Mouse (Mus musculus) liver, embryonic 11.5 days (tissue): ENCODE results near the gene Negr1. TPM values are rescaled to one million over a fixed set of nuclear protein-coding genes. Genes with fewer than 3 reads are reported as not detected.

Source experiments
- ATAC-seq: fragments of 200-750 bp; cut with Nextera tagmentation; replicated peaks from 2 replicates; pipeline ENCODE4 v1.8.0; 2017; ENCODE audit warnings: moderate number of reproducible peaks, mild to moderate bottlenecking, moderate TSS enrichment, moderate library complexity; ENCODE audit not compliant: low FRiP score
- DNase-seq: peaks from one replicate; pipeline ENCODE4 v3.0.0-alpha.2; 2017; ENCODE audit warnings: low spot score
- H3K27ac ChIP-seq: fragments of 300-500 bp; sonication (generic); 2 replicates; pipeline ENCODE4 v1.5.1; 2014; ENCODE audit warnings: mild to moderate bottlenecking, low read depth, low read length, control low read depth
- H3K27me3 ChIP-seq: fragments of 300-500 bp; sonication (generic); replicated peaks from 2 replicates; pipeline ENCODE4 v1.6.1; 2014; ENCODE audit warnings: low read length, mixed read lengths; ENCODE audit not compliant: control insufficient read depth, insufficient read depth
- H3K36me3 ChIP-seq: fragments of 300-500 bp; sonication (generic); 2 replicates; pipeline ENCODE4 v1.6.1; 2014; ENCODE audit warnings: mild to moderate bottlenecking, low read length, moderate library complexity, mixed read lengths; ENCODE audit not compliant: control insufficient read depth, insufficient read depth
- H3K4me1 ChIP-seq: fragments of 300-500 bp; sonication (generic); replicated peaks from 2 replicates; pipeline ENCODE4 v1.6.1; 2014; ENCODE audit warnings: low read length, mixed read lengths; ENCODE audit not compliant: control insufficient read depth, insufficient read depth
- H3K4me2 ChIP-seq: fragments of 300-500 bp; sonication (generic); 2 replicates; pipeline ENCODE4 v1.6.1; 2014; ENCODE audit warnings: mild to moderate bottlenecking, control low read depth, moderate library complexity
- H3K4me3 ChIP-seq: fragments of 300-500 bp; sonication (generic); 2 replicates; pipeline ENCODE4 v1.5.1; 2014; ENCODE audit warnings: low read depth, low read length, control low read depth
- H3K9ac ChIP-seq: fragments of 300-500 bp; sonication (generic); 2 replicates; pipeline ENCODE4 v1.6.1; 2014; ENCODE audit warnings: low read depth, low read length, control low read depth
- H3K9me3 ChIP-seq: fragments of 300-500 bp; sonication (generic); 2 replicates; pipeline ENCODE4 v1.6.1; 2016; ENCODE audit warnings: low read length, inconsistent platforms, mixed read lengths; ENCODE audit not compliant: control insufficient read depth
- WGBS: fragments of 180-500 bp; shearing (Covaris S2); extraction: QIAGEN DNeasy Blood & Tissue Kit; methylation state at CpG from one replicate; pipeline ENCODE4 v1.1.7; 2014; 5-methylcytosine and 5-hydroxymethylcytosine counted together
- polyA plus RNA-seq: library from polyadenylated mRNA; unstranded; fragments of >200 nt; fragmentation: Nextera tagmentation; extraction: Ambion mirVana; gene quantifications from 2 replicates; pipeline ENCODE4 v1.2.1, GENCODE M21; 2014

The Negr1 gene
- polyA plus RNA-seq, 1 experiment from 2014 or later: 1.7 TPM

GRCm38 (mm10) chr3:157217794-157218193, 656.2 kb downstream of the Negr1 start:
- H3K27ac ChIP-seq: no peak overlapping the region
- no peaks in the 10 kb centered on the region for H3K27me3 ChIP-seq
- DNase-seq (no peak), ATAC-seq (no peak)
- no peak overlapping the region for H3K4me3 ChIP-seq
- no peak overlapping the region for H3K4me2 ChIP-seq
- H3K9ac ChIP-seq: no peak overlapping the region
- H3K36me3 ChIP-seq: no peaks in the 10 kb centered on the region
- no peaks in the 10 kb centered on the region for H3K9me3 ChIP-seq
- 57% methylated on average over 2 of the region's 2 CpGs for WGBS
- H3K4me1 ChIP-seq: no peaks in the 10 kb centered on the region

GRCm38 (mm10) chr3:157224920-157225319, 663.3 kb downstream of the Negr1 start:
- ATAC-seq (no peak), DNase-seq (no peak)
- H3K27ac ChIP-seq: no peak overlapping the region
- 63% methylated on average over 4 of the region's 4 CpGs for WGBS
- no peak overlapping the region for H3K4me3 ChIP-seq
- no peaks in the 10 kb centered on the region for H3K27me3 ChIP-seq
- H3K9ac ChIP-seq: no peak overlapping the region
- no peaks in the 10 kb centered on the region for H3K9me3 ChIP-seq
- H3K4me1 ChIP-seq: no peaks in the 10 kb centered on the region
- no peaks in the 10 kb centered on the region for H3K36me3 ChIP-seq
- no peak overlapping the region for H3K4me2 ChIP-seq

GRCm38 (mm10) chr3:157232723-157233122, 671.1 kb downstream of the Negr1 start:
- Histone ChIP-seq H3K4me2 (no peak overlapping the region), H3K27ac (no peak overlapping the region), H3K9me3 (no peaks in the 10 kb centered on the region), H3K4me1 (no peaks in the 10 kb centered on the region), H3K9ac (no peak overlapping the region), H3K4me3 (no peak overlapping the region), H3K36me3 (no peaks in the 10 kb centered on the region), H3K27me3 (no peaks in the 10 kb centered on the region)
- ATAC-seq: no peak
- 31% methylated on average over 5 of the region's 5 CpGs for WGBS
- DNase-seq: no peak

GRCm38 (mm10) chr3:157240240-157240639, 678.6 kb downstream of the Negr1 start:
- no peaks in the 10 kb centered on the region for H3K36me3 ChIP-seq
- no peak for ATAC-seq
- WGBS: 86% methylated on average over 1 of the region's 1 CpGs

GRCm38 (mm10) chr3:157255446-157255845, 693.9 kb downstream of the Negr1 start:
- 48% methylated on average over 1 of the region's 1 CpGs for WGBS
- Histone ChIP-seq H3K36me3 (no peaks in the 10 kb centered on the region), H3K9me3 (no peaks in the 10 kb centered on the region), H3K27ac (no peak overlapping the region), H3K27me3 (no peaks in the 10 kb centered on the region), H3K4me3 (no peak overlapping the region), H3K4me2 (no peak overlapping the region), H3K9ac (no peak overlapping the region), H3K4me1 (no peaks in the 10 kb centered on the region)
- ATAC-seq (no peak), DNase-seq (no peak)

More at GRCm38 (mm10) chr3:157240240-157240639, 678.6 kb downstream of the Negr1 start:
- H3K4me2 ChIP-seq: no peak overlapping the region
- H3K27ac ChIP-seq: no peak overlapping the region
- no peaks in the 10 kb centered on the region for H3K27me3 ChIP-seq
- H3K4me3 ChIP-seq: no peak overlapping the region
- H3K9me3 ChIP-seq: no peaks in the 10 kb centered on the region
- DNase-seq: no peak
- H3K4me1 ChIP-seq: no peaks in the 10 kb centered on the region
- H3K9ac ChIP-seq: no peak overlapping the region

- Histone ChIP-seq H3K27ac (no peak overlapping the region), H3K27me3 (no peaks in the 10 kb centered on the region), H3K36me3 (no peaks in the 10 kb centered on the region), H3K4me2 (no peak overlapping the region), H3K9me3 (no peaks in the 10 kb centered on the region), H3K9ac (no peak overlapping the region), H3K4me3 (no peak overlapping the region), H3K4me1 (no peaks in the 10 kb centered on the region)
- ATAC-seq (no peak), DNase-seq (no peak)
- 50% methylated on average over 3 of the region's 3 CpGs for WGBS
These were observed 694.3 kb downstream of the Negr1 start for GRCm38 (mm10) chr3:157255863-157256262.

GRCm38 (mm10) chr3:157268742-157269141, 707.1 kb downstream of the Negr1 start:
- H3K4me3 ChIP-seq: no peak overlapping the region
- no peaks in the 10 kb centered on the region for H3K9me3 ChIP-seq
- H3K27ac ChIP-seq: no peak overlapping the region
- DNase-seq: no peak
- 58% methylated on average over 4 of the region's 4 CpGs for WGBS
- no peaks in the 10 kb centered on the region for H3K36me3 ChIP-seq
- no peak overlapping the region for H3K9ac ChIP-seq
- no peaks in the 10 kb centered on the region for H3K27me3 ChIP-seq
- H3K4me1 ChIP-seq: no peaks in the 10 kb centered on the region
- no peak for ATAC-seq
- H3K4me2 ChIP-seq: no peak overlapping the region

- no peak overlapping the region for H3K4me3 ChIP-seq
- no peaks in the 10 kb centered on the region for H3K36me3 ChIP-seq
- no peaks in the 10 kb centered on the region for H3K9me3 ChIP-seq
- DNase-seq (no peak), ATAC-seq (no peak)
- H3K4me1 ChIP-seq: no peaks in the 10 kb centered on the region
- H3K27ac ChIP-seq: no peak overlapping the region
- no peak overlapping the region for H3K9ac ChIP-seq
- H3K27me3 ChIP-seq: no peaks in the 10 kb centered on the region
- H3K4me2 ChIP-seq: no peak overlapping the region
These were observed 710.8 kb downstream of the Negr1 start for GRCm38 (mm10) chr3:157272379-157272778.

- no peaks in the 10 kb centered on the region for H3K9me3 ChIP-seq
These were observed 712.5 kb downstream of the Negr1 start for GRCm38 (mm10) chr3:157274143-157274542.

More at GRCm38 (mm10) chr3:157274143-157274542, 712.5 kb downstream of the Negr1 start:
- Histone ChIP-seq H3K4me3 (no peak overlapping the region), H3K27ac (no peak overlapping the region), H3K4me2 (no peak overlapping the region), H3K27me3 (no peaks in the 10 kb centered on the region), H3K4me1 (no peaks in the 10 kb centered on the region), H3K36me3 (no peaks in the 10 kb centered on the region), H3K9ac (no peak overlapping the region)
- ATAC-seq (no peak), DNase-seq (no peak)
- 84% methylated on average over 1 of the region's 1 CpGs for WGBS
